Mouse (Mus musculus) testis, adult 2 months (tissue): ENCODE results near the gene Xiap.

Experiments
- CTCF ChIP-seq: fragments of 200-500 bp; IDR thresholded peaks from 2 replicates; pipeline ENCODE4 v1.5.1; 2012; ENCODE audit warnings: low read depth, mild to moderate bottlenecking, inconsistent platforms, low read length, moderate library complexity; ENCODE audit not compliant: control insufficient read depth, insufficient read depth, insufficient replicate concordance
- POLR2A ChIP-seq: fragments of 200-500 bp; IDR thresholded peaks from 2 replicates; pipeline ENCODE4 v1.6.1; 2012; ENCODE audit warnings: low read depth, mild to moderate bottlenecking, inconsistent platforms, low read length, moderate library complexity; ENCODE audit not compliant: control insufficient read depth

DNA sequence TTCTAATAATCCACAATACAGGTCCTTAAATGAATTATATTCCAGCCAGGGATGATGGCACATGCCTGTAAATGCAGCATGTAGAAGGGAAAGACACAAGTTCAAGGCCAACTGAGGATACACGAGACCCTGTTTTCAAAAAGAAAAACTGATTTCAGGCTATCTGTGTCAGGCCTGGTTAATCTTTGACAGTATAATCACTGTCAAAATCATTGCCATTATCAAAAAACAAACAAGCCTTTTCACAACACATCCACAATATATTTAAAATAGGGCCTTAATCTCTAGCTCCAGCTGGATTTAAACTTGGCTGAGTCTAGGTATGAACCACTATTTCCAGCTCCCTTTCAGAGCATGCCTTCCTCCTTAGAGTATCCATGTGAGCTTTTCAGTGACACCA, 51.1 kb downstream of the Xiap start:
- TF ChIP-seq CTCF (no peak), POLR2A (no peak)
